Mouse (Mus musculus): ENCODE measurements at regions not wholly inside any gene's neighbourhood (a gene's known extent, or its start where the extent isn't known, plus 50 kb on each side); places are given as distances from the start of the nearest gene placed in this dataset.
A peak's percentile ranks its signal among the peaks of the same experiment; 100 is the strongest.

- WGBS, result 69% methylated on average over 4 of the region's 4 CpGs
- Histone ChIP-seq H3K27ac (ENCODE audit: low read length) (no peak overlapping the region), H3K9ac (replicated peaks; ENCODE audit: low read depth) (no peak overlapping the region), H3K4me1 (ENCODE audit: insufficient read depth, low read depth, low read length) (no peaks in the 10 kb centered on the region), H3K27me3 (replicated peaks; ENCODE audit: insufficient read depth, low read length) (no peaks in the 10 kb centered on the region), H3K4me2 (replicated peaks; ENCODE audit: low read depth, low read length) (no peak overlapping the region), H3K36me3 (ENCODE audit: insufficient read depth, low read length) (no peaks in the 10 kb centered on the region), H3K4me3 (ENCODE audit: low read depth, low read length) (no peak overlapping the region), H3K9me3 (ENCODE audit: low read length) (no peaks in the 10 kb centered on the region)
- no peak for TF ChIP-seq EP300 (IDR thresholded peaks at IDR 0.05)
- no peak for TF ChIP-seq CTCF (IDR thresholded peaks at IDR 0.05)
- no peak for ATAC-seq
- DNase-seq (ENCODE audit: low spot score), result no peak
These were observed 199.7 kb upstream of the Tet2 start for GRCm38 (mm10) chr3:133744552-133745118.

DNA sequence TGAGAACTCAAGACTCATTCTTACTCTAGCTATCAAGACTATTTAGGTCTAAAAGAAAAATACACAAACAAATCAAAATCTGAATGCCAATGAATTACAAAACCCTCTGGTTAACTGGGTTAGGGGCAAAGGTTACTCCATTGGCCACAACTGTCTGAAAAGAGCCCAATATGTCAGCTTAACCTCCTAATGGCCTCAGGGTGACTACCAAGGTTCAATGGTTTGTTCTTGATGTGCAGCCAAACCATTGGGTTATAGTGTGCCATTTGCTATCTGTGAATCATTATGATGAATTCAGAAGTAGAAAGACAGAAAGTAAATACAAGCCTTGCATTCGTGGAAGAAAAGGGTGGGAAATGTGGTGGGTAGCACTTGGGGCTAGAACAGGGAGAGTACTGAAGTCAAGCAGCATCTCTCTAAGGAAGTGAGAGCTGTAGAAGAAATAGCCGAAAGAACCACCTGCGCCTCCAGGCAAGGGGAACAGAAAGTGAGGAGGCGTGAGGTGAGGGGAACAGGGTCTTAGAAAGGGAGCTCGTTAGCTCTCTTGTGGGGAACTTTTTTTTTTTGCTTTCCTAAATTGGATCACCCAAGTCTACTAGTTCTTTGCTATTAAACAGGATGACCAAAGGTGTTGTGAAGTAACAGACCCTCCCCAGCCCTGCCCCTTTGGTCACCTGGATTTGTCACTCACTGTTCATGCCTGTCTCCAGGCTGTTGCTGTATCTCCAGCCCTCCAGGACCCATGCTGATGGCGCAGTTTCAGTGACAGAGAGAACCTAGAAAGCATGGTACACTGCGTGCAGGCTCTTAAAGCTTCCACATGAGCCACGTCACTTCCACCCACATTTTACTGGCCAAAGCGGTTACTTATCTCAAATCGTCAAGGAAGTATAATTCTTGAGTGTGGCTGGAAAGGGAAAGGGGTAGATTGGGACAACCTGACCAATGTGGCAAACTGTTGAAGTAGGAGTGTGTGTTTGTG is 204.1 kb upstream of the Tet2 start:
- no peaks in the 10 kb centered on the region for H3K36me3 ChIP-seq (ENCODE audit: insufficient read depth, low read length)
- H3K27ac ChIP-seq (ENCODE audit: low read length), result no peak overlapping the region
- H3K4me2 ChIP-seq (replicated peaks; ENCODE audit: low read depth, low read length), result no peak overlapping the region
- peaks cover 11% of the 10 kb centered on the region; the same call in 1 of the 2 replicates for H3K4me1 ChIP-seq (ENCODE audit: insufficient read depth, low read depth, low read length)
- H3K9ac ChIP-seq (replicated peaks; ENCODE audit: low read depth), result no peak overlapping the region
- H3K27me3 ChIP-seq (replicated peaks; ENCODE audit: insufficient read depth, low read length), result no peaks in the 10 kb centered on the region
- H3K4me3 ChIP-seq (ENCODE audit: low read depth, low read length), result no peak overlapping the region
- H3K9me3 ChIP-seq (ENCODE audit: low read length), result no peaks in the 10 kb centered on the region
- DNase-seq (ENCODE audit: low spot score) (no peak), ATAC-seq (no peak)
- 77% methylated on average over 10 of the region's 10 CpGs for WGBS
- TF ChIP-seq EP300 (IDR thresholded peaks at IDR 0.05), result no peak
- no peak for TF ChIP-seq CTCF (IDR thresholded peaks at IDR 0.05)

DNA sequence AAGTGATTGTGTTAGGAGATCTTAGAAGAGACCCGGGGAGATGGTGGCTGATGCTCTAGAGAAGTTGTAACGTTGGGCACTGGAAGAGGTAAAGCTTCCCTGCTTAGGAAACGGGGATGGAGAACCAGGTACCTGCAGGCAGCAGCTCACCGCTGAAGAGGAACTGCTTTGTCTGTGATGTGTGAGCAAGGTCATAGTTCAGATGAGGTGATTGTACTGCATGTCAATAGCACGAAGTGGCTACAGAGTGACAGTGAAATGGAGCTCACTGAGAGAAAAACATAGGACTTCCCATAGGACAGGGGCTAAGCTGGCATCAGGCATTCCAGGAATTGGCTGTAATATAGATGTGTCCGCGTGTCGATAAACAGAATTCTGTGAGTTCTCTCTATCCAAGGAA is 205.1 kb upstream of the Tet2 start:
- no peak for ATAC-seq
- no peak overlapping the region for H3K4me2 ChIP-seq (replicated peaks; ENCODE audit: low read depth, low read length)
- no peak overlapping the region for H3K4me3 ChIP-seq (ENCODE audit: low read depth, low read length)
- H3K9me3 ChIP-seq (ENCODE audit: low read length), result no peaks in the 10 kb centered on the region
- H3K9ac ChIP-seq (replicated peaks; ENCODE audit: low read depth), result no peak overlapping the region
- H3K27me3 ChIP-seq (replicated peaks; ENCODE audit: insufficient read depth, low read length), result no peaks in the 10 kb centered on the region
- DNase-seq (ENCODE audit: low spot score), result no peak
- H3K27ac ChIP-seq (ENCODE audit: low read length), result no peak overlapping the region
- no peaks in the 10 kb centered on the region for H3K36me3 ChIP-seq (ENCODE audit: insufficient read depth, low read length)
- TF ChIP-seq EP300 (IDR thresholded peaks at IDR 0.05) (no peak), CTCF (IDR thresholded peaks at IDR 0.05) (no peak)
- 68% methylated on average over 8 of the region's 8 CpGs for WGBS
- H3K4me1 ChIP-seq (ENCODE audit: insufficient read depth, low read depth, low read length), result peaks cover 19% of the 10 kb centered on the region; the same call in 1 of the 2 replicates

DNA sequence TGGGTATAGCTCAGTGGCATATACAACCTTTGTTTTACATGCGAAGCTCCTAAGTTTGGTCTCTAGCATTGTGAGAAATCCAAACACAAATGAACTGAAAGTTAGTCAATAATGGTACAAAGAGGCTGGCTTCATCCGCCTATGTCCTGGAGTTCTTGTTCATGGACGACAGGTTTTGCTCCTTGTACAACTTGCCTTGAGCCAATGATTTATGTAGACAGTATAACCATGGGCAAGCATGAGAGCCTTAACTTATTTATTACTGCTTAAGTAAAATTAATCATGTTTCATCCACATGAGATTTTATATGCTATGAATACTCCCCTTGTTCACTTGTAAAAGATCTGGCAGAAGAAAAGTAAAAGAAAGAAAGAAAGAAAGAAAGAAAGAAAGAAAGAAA is 205.7 kb upstream of the Tet2 start:
- 80% methylated on average over 3 of the region's 3 CpGs for WGBS
- Histone ChIP-seq H3K4me2 (replicated peaks; ENCODE audit: low read depth, low read length) (no peak overlapping the region), H3K36me3 (ENCODE audit: insufficient read depth, low read length) (no peaks in the 10 kb centered on the region), H3K9me3 (ENCODE audit: low read length) (no peaks in the 10 kb centered on the region), H3K4me1 (ENCODE audit: insufficient read depth, low read depth, low read length) (peaks cover 20% of the 10 kb centered on the region; the same call in 1 of the 2 replicates), H3K4me3 (ENCODE audit: low read depth, low read length) (no peak overlapping the region), H3K27me3 (replicated peaks; ENCODE audit: insufficient read depth, low read length) (no peaks in the 10 kb centered on the region), H3K27ac (ENCODE audit: low read length) (no peak overlapping the region), H3K9ac (replicated peaks; ENCODE audit: low read depth) (no peak overlapping the region)
- ATAC-seq (no peak), DNase-seq (ENCODE audit: low spot score) (no peak)
- no peak for TF ChIP-seq CTCF (IDR thresholded peaks at IDR 0.05)
- TF ChIP-seq EP300 (IDR thresholded peaks at IDR 0.05), result no peak

DNA sequence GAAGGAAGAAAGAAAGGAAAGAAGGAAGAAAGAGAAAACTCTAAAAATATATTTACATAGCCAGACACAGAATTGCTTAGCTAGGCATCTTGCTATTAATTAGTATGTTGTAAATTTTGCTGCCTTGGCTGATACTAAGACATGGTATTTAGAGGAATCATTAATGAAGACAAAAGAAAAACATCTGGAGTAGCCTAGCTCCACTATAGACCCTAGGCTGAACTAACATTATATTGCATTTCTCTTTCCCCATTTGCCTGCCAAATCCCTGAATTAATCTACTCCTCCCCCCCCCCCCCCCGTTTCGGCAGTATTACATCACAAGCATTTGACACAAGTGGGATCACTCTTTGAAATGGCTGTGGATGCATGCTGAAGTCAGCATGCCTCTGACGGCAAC is 206.1 kb upstream of the Tet2 start:
- H3K4me3 ChIP-seq (ENCODE audit: low read depth, low read length), result no peak overlapping the region
- no peaks in the 10 kb centered on the region for H3K9me3 ChIP-seq (ENCODE audit: low read length)
- ATAC-seq, result no peak
- H3K4me2 ChIP-seq (replicated peaks; ENCODE audit: low read depth, low read length), result 0 out of 2 replicates have a peak overlapping the region, but pooled peaks have one; percentile 12
- H3K27me3 ChIP-seq (replicated peaks; ENCODE audit: insufficient read depth, low read length), result no peaks in the 10 kb centered on the region
- no peak for TF ChIP-seq CTCF (IDR thresholded peaks at IDR 0.05)
- TF ChIP-seq EP300 (IDR thresholded peaks at IDR 0.05), result no peak
- no peak overlapping the region for H3K9ac ChIP-seq (replicated peaks; ENCODE audit: low read depth)
- peaks cover 20% of the 10 kb centered on the region; the same call in 1 of the 2 replicates for H3K4me1 ChIP-seq (ENCODE audit: insufficient read depth, low read depth, low read length)
- peak; percentile 39 for DNase-seq (ENCODE audit: low spot score)
- no peak overlapping the region for H3K27ac ChIP-seq (ENCODE audit: low read length)
- WGBS, result 16% methylated on average over 3 of the region's 3 CpGs
- no peaks in the 10 kb centered on the region for H3K36me3 ChIP-seq (ENCODE audit: insufficient read depth, low read length)

- 27% methylated on average over 4 of the region's 4 CpGs for WGBS
- ATAC-seq (no peak), DNase-seq (ENCODE audit: low spot score) (no peak)
- Histone ChIP-seq H3K36me3 (ENCODE audit: insufficient read depth, low read length) (no peaks in the 10 kb centered on the region), H3K4me1 (ENCODE audit: insufficient read depth, low read depth, low read length) (peaks cover 20% of the 10 kb centered on the region; the same call in 1 of the 2 replicates), H3K9ac (replicated peaks; ENCODE audit: low read depth) (no peak overlapping the region), H3K27me3 (replicated peaks; ENCODE audit: insufficient read depth, low read length) (no peaks in the 10 kb centered on the region), H3K4me2 (replicated peaks; ENCODE audit: low read depth, low read length) (0 out of 2 replicates have a peak overlapping the region, but pooled peaks have one; percentile 12), H3K27ac (ENCODE audit: low read length) (no peak overlapping the region), H3K4me3 (ENCODE audit: low read depth, low read length) (no peak overlapping the region), H3K9me3 (ENCODE audit: low read length) (no peaks in the 10 kb centered on the region)
- TF ChIP-seq CTCF (IDR thresholded peaks at IDR 0.05), result no peak
- no peak for TF ChIP-seq EP300 (IDR thresholded peaks at IDR 0.05)
These were observed 206.6 kb upstream of the Tet2 start for GRCm38 (mm10) chr3:133751565-133751964.
